Mouse (Mus musculus) bone marrow macrophage, adult 2 months (primary cell): ENCODE data around the gene Actbl2. TPM values are rescaled to one million over a fixed set of nuclear protein-coding genes. Genes with fewer than 3 reads are reported as not detected.

Experiments used
- H3K27ac ChIP-seq: 2 replicates; pipeline ENCODE4 v1.5.1; 2012; ENCODE audit warnings: low read depth, low read length; ENCODE audit not compliant: insufficient read depth
- H3K4me1 ChIP-seq: 2 replicates; pipeline ENCODE4 v1.6.1; 2012; ENCODE audit warnings: low read length; ENCODE audit not compliant: control insufficient read depth, insufficient read depth
- H3K4me3 ChIP-seq: 2 replicates; pipeline ENCODE4 v1.5.1; 2012; ENCODE audit warnings: mild to moderate bottlenecking, low read length, moderate library complexity; ENCODE audit not compliant: insufficient read depth
- CTCF ChIP-seq: IDR thresholded peaks from 2 replicates; pipeline ENCODE4 v1.5.1; 2012; ENCODE audit warnings: low read depth, mild to moderate bottlenecking, low read length, moderate library complexity
- POLR2A ChIP-seq: IDR thresholded peaks from 2 replicates; pipeline ENCODE4 v1.6.1; 2012; ENCODE audit warnings: mild to moderate bottlenecking, low read depth, low read length, borderline replicate concordance
- polyA plus RNA-seq: library from polyadenylated mRNA; stranded (reverse); fragments of >200 nt; gene quantifications from 2 replicates; pipeline ENCODE4 v1.2.4, GENCODE M21; 2012; ENCODE audit not compliant: missing spikeins, insufficient read depth, insufficient read length

Actbl2 gene
- not detected in 2 replicates for polyA plus RNA-seq

- Histone ChIP-seq H3K4me3 (no peak within 1 kb of the TSS), H3K27ac (no peak within 1 kb of the TSS), H3K4me1 (no peaks in the 10 kb centered on the region)
- TF ChIP-seq CTCF (no peak), POLR2A (no peak)
Observed at GRCm38 (mm10) chr13:111254713-111255112, at the start of gene Actbl2. Gene Actbl2, plus strand, starts transcription at chr13:111255013.

GRCm38 (mm10) chr13:111210649-111211378 lies 44.0 kb upstream of the Actbl2 start:
- no peak overlapping the region for H3K27ac ChIP-seq
- no peaks in the 10 kb centered on the region for H3K4me1 ChIP-seq
- H3K4me3 ChIP-seq: no peak overlapping the region
- TF ChIP-seq CTCF (no peak), POLR2A (no peak)

GRCm38 (mm10) chr13:111228768-111229167 lies 26.0 kb upstream of the Actbl2 start:
- no peak overlapping the region for H3K4me3 ChIP-seq
- H3K27ac ChIP-seq: no peak overlapping the region
- no peaks in the 10 kb centered on the region for H3K4me1 ChIP-seq
- TF ChIP-seq CTCF: no peak
- no peak for TF ChIP-seq POLR2A

- no peak overlapping the region for H3K27ac ChIP-seq
- no peaks in the 10 kb centered on the region for H3K4me1 ChIP-seq
- no peak overlapping the region for H3K4me3 ChIP-seq
- TF ChIP-seq CTCF (no peak), POLR2A (no peak)
Observed at GRCm38 (mm10) chr13:111229541-111229940, 25.3 kb upstream of the Actbl2 start.

- no peak for TF ChIP-seq CTCF
- no peak for TF ChIP-seq POLR2A
- Histone ChIP-seq H3K4me1 (no peaks in the 10 kb centered on the region), H3K4me3 (no peak overlapping the region), H3K27ac (no peak overlapping the region)
Observed at GRCm38 (mm10) chr13:111232416-111232815, 22.4 kb upstream of the Actbl2 start.

- Histone ChIP-seq H3K4me1 (no peaks in the 10 kb centered on the region), H3K4me3 (no peak overlapping the region), H3K27ac (no peak overlapping the region)
- no peak for TF ChIP-seq CTCF
- no peak for TF ChIP-seq POLR2A
Observed at GRCm38 (mm10) chr13:111233356-111233755, 21.5 kb upstream of the Actbl2 start.

- no peak for TF ChIP-seq POLR2A
- no peak for TF ChIP-seq CTCF
- H3K27ac ChIP-seq: no peak overlapping the region
- H3K4me1 ChIP-seq: no peaks in the 10 kb centered on the region
- H3K4me3 ChIP-seq: no peak overlapping the region
Observed at GRCm38 (mm10) chr13:111234573-111234972, 20.2 kb upstream of the Actbl2 start.

GRCm38 (mm10) chr13:111235719-111236166 lies 19.1 kb upstream of the Actbl2 start:
- TF ChIP-seq POLR2A (no peak), CTCF (no peak)
- Histone ChIP-seq H3K4me3 (no peak overlapping the region), H3K4me1 (no peaks in the 10 kb centered on the region), H3K27ac (no peak overlapping the region)

- no peak for TF ChIP-seq POLR2A
- TF ChIP-seq CTCF: no peak
- Histone ChIP-seq H3K27ac (no peak overlapping the region), H3K4me3 (no peak overlapping the region), H3K4me1 (no peaks in the 10 kb centered on the region)
Observed at GRCm38 (mm10) chr13:111236461-111236864, 18.4 kb upstream of the Actbl2 start.

- Histone ChIP-seq H3K27ac (no peak overlapping the region), H3K4me3 (no peak overlapping the region), H3K4me1 (no peaks in the 10 kb centered on the region)
- no peak for TF ChIP-seq POLR2A
- TF ChIP-seq CTCF: no peak
Observed at GRCm38 (mm10) chr13:111237296-111237695, 17.5 kb upstream of the Actbl2 start.
